In the genomic region with DNA sequence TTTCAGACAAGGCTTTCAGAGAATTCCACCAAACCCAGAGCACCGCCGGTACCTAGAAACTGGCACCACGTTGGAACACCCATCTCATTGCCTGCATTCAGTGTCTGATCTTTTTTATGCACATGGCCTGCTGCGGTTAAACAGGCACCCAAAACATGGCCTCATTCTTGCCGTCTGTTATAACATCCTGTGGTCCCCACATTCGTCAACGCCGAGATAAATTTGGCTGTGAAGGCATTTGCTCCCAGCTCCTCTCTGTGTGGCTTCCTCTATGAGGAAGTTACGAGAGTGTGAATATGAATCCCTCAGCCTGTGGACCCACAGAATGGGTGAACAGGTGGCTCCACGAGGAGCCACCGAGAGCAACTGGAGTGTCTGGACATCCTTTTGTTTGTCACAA, we compare ENCODE assay signal across 21 mouse cellular contexts. TPM values are rescaled to one million over a fixed set of nuclear protein-coding genes. Genes with fewer than 3 reads are reported as not detected.
A peak's percentile ranks its signal among the peaks of the same experiment; 100 is the strongest.
DNase-seq lines count a peak whose midpoint lies in the region; ATAC-seq lines count a peak whose summit lies in the region.
"Had no signal": no experiment of that assay in that cellular context is flagged by ENCODE, and none has a peak within 500 bp of the region (broad histone marks: within the 10 kb centered on the region; RNA-seq: fewer than 3 reads in every experiment).

No protein-coding gene starts in this region.

- H3K4me3 ChIP-seq in limb, embryonic 10.5 days: no peak overlapping the region
- H3K4me3 ChIP-seq: forebrain, embryonic 10.5 days; hindbrain, embryonic 15.5 days; kidney, embryonic 15.5 days; midbrain, embryonic 12.5 days had no signal

- no peaks in the 10 kb centered on the region; the same call in 1 of the 2 replicates for H3K4me1 ChIP-seq in limb, embryonic 10.5 days
- H3K4me1 ChIP-seq: forebrain, embryonic 10.5 days; hindbrain, embryonic 15.5 days; kidney, embryonic 15.5 days; midbrain, embryonic 12.5 days had no signal

- peak; percentile 59 for DNase-seq in 416B (ENCODE audit: low read depth)
- DNase-seq in induced T-regulatory cell, adult 2 months (ENCODE audit: low read depth): peak; percentile 52
- DNase-seq in thymus, postnatal 0 days (ENCODE audit: low spot score): peak; percentile 64
- no peak for DNase-seq in neural tube, embryonic 10.5 days (ENCODE audit: extremely low spot score, low spot score)
- no peak for DNase-seq in limb, embryonic 10.5 days (ENCODE audit: low spot score)
- no peak for DNase-seq in layer of hippocampus, adult 11-12 months (ENCODE audit: low spot score)
- DNase-seq: adrenal gland, postnatal 36 days; cerebellum, adult 11 months; cerebellum, adult 9-11 months; gastrocnemius, postnatal 36 days; heart, postnatal 36 days; kidney, adult 11 months; kidney, postnatal 4 days; lung, embryonic 14.5 days had no signal

- no peaks in the 10 kb centered on the region for H3K36me3 ChIP-seq in limb, embryonic 10.5 days
- H3K36me3 ChIP-seq: forebrain, embryonic 10.5 days; hindbrain, embryonic 15.5 days; kidney, embryonic 15.5 days; midbrain, embryonic 12.5 days had no signal

- no peak overlapping the region for H3K27ac ChIP-seq in limb, embryonic 10.5 days
- H3K27ac ChIP-seq: forebrain, embryonic 10.5 days; hindbrain, embryonic 15.5 days; kidney, embryonic 15.5 days; midbrain, embryonic 12.5 days; stomach, postnatal 0 days had no signal

- no peaks in the 10 kb centered on the region for H3K9me3 ChIP-seq in limb, embryonic 10.5 days (replicated peaks)
- H3K9me3 ChIP-seq: forebrain, embryonic 10.5 days; hindbrain, embryonic 15.5 days; kidney, embryonic 15.5 days; midbrain, embryonic 12.5 days had no signal

- WGBS in limb, embryonic 10.5 days: 87% methylated on average over 11 of the region's 11 CpGs

- no peaks in the 10 kb centered on the region for H3K27me3 ChIP-seq in limb, embryonic 10.5 days (ENCODE audit: low read depth, poor library complexity, severe bottlenecking)
- H3K27me3 ChIP-seq: hindbrain, embryonic 15.5 days; kidney, embryonic 15.5 days; midbrain, embryonic 12.5 days had no signal

- ATAC-seq in CD4-positive, CD25-positive, alpha-beta regulatory T cell, adult 4 months: peak; percentile 39
- ATAC-seq: forebrain, embryonic 16.5 days had no signal

RNA-seq across cellular contexts. Expression of gene Cmip, which starts 8.5 kb away (rescaled TPM):
- 10 to 100 TPM; 28.6 to 31.0 TPM for polyA plus RNA-seq in CD4-positive, CD25-positive, alpha-beta regulatory T cell, adult 4 months (2017; shearing (Covaris generic))
- 31.9 and 39.9 TPM in 2 replicates for polyA plus RNA-seq in thymus, postnatal 0 days (2015; fragmentation: Nextera tagmentation; extraction: Ambion mirVana)
- 7.6 and 8.2 TPM in 2 replicates for polyA plus RNA-seq in limb, embryonic 10.5 days (2016; fragmentation: Nextera tagmentation; extraction: Ambion mirVana)

Comparison
In these comparisons a context has a peak if more than half of its experiments do, and no peak if none do; other contexts are left out.
1. DNase-seq: peak in 416B (single experiment), induced T-regulatory cell, adult 2 months (single experiment) and thymus, postnatal 0 days (single experiment); none in neural tube, embryonic 10.5 days (single experiment), limb, embryonic 10.5 days (single experiment) and layer of hippocampus, adult 11-12 months (single experiment).